Mouse (Mus musculus): ENCODE measurements around the gene Mast4.

- TF ChIP-seq CTCF (IDR thresholded peaks at IDR 0.05; ENCODE audit: low read depth, low read length) (no peak), POLR2A (IDR thresholded peaks at IDR 0.05; ENCODE audit: borderline replicate concordance, low read depth, low read length) (no peak)
These were observed 434.2 kb downstream of the Mast4 start for GRCm38 (mm10) chr13:102900083-102900420.
